Mouse (Mus musculus): ENCODE measurements around the gene Ppif.
A peak's percentile ranks its signal among the peaks of the same experiment; 100 is the strongest.

Ppif gene

GRCm38 (mm10) chr14:25736589-25736988, 42.6 kb downstream of the Ppif start:
- DNase-seq (ENCODE audit: low read depth, low spot score): peak; percentile 72

- peak; percentile 84 for DNase-seq (ENCODE audit: low read depth, low spot score)
Observed at GRCm38 (mm10) chr14:25738591-25739001, 44.6 kb downstream of the Ppif start.

- no peak for DNase-seq (ENCODE audit: low read depth, low spot score)
Observed at GRCm38 (mm10) chr14:25739957-25740565, 46.1 kb downstream of the Ppif start.

- DNase-seq (ENCODE audit: low read depth, low spot score): peak; percentile 46
Observed at GRCm38 (mm10) chr14:25741211-25741610, 47.3 kb downstream of the Ppif start.

- DNase-seq (ENCODE audit: low read depth, low spot score): peak; percentile 27
Observed at GRCm38 (mm10) chr14:25741840-25742367, 48.0 kb downstream of the Ppif start.

DNA sequence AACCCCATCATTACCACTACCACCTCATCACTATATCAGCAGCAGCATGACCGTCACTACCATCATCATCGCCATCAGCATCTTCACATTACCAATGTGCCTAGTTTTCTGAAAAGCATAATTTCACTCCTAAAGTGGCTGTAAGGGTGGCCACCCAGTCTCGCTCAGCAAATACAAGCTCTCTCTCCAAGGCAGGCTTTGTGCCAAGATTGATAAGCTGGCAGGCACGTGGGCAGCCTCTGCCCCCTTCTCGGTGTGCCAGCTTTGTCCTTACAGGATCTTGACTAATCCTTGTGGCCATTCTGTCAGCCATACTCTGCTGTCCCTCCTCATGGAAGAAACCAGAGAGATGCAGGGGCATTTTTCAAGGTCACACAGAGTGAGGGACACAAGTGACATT, 49.0 kb downstream of the Ppif start:
- DNase-seq (ENCODE audit: low read depth, low spot score): no peak

DNA sequence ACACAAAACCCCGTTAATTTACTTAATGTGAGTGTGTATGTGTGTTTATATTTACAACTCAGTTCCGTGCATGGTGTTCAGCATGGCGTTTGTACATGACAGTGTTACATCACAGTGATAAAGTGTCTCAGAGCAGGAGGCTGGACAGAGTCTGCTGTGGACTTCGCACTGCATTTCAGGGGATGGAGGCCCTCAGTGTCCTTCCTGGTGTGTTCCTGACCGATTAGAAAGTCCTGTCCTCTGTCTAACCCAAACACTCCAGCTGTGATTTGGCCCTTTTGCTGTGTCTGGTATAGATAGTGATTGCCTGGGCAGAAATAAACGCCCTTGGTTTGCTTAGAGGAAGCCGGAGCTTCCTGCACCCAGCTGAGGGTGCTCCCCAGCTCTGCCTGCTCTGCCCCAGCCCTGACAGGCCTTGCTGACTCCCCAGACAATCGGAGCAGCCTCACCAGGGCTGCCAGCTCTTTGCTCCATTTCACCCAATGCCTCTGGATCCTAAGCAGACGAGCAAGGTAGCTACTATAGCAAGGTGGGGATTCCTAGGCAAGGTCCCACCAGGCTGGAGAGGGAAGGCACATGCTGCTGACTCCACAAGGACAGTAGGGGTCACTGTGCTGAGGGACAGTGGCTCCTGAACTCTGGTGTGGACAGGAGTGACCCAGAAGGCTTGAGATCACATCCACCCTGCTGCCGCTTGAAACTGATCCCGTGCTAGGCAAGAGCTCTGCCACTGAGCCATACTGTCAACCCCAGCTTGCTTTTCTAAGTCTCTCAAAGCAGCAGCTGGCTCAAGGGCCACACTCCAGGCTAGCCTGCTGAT, 51.6 kb downstream of the Ppif start:
- no peak for DNase-seq (ENCODE audit: low read depth, low spot score)

DNA sequence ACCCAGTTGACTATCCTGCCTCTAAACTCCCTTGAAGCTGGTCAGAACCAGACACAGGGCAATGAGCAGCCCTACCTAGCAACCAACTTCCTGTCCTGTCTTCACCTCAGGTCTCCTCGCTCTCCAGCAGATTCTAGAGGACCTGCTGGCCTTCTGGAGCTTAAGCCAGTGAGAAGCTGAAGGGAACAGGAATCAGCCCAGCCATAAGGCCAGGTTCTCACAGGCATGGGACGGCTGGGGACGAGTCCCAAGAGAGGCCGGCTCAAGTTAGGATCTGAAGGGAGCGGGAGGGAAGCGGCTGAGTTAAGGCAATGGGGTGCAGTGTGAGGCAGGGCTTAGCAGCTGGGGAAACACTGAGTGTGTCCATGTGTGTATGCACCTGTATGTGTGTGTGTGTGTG, 52.4 kb downstream of the Ppif start:
- no peak for DNase-seq (ENCODE audit: low read depth, low spot score)

DNA sequence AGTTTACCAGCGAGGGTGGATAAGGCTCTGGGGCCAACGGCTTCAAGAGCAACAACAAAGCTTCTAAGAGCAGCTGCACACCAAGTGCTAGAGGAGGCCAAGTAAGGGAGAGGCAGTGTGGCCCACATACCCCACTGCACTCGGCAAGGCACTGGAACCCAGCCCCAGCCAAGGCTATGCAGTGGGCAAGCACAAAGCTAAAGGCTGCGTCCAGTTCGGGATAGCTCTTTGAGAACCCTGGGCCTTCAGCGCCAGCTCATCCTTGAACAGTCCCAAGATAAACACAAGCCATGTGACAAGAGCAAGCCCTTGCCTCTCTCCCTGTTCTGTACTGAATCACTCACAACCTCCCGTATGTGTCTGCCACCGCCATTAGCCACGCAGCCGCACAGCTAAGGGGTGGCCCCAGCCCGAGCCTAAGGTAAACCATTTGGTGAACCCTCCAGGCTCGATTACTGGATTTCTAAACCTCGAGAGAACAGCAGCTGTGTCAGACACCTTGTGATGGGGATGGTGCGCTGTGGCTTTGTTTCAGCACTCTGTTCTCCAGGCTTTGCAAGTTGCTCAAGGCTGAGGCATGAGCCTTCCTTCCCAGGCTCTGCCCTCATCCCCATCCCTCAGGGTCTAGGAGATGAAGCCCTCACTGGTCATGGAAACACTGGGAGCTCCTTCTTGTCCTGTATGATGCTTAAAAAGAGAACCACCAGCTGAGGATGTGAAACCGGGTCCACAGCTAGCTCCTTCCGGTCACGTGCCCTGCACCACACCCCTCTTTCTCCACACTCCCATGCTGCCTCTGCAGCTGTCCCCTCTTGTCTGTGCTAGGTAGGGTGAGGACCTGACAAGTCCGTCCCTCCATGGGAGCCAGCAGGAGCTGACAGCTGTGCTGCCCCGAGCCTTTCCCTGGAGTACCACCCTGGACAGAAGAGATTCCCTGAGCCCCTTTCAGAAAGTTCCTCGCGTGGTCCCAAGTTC, 53.3 kb downstream of the Ppif start:
- DNase-seq (ENCODE audit: low read depth, low spot score): no peak

- no peak for DNase-seq (ENCODE audit: low read depth, low spot score)
Observed at GRCm38 (mm10) chr14:25747996-25748756, 54.2 kb downstream of the Ppif start.

GRCm38 (mm10) chr14:25749143-25749909, 55.4 kb downstream of the Ppif start:
- peak; percentile 85 for DNase-seq (ENCODE audit: low read depth, low spot score)
